Mouse (Mus musculus) central nervous system, embryonic 18 days (tissue): ENCODE measurements around the gene Wdr11. TPM values are rescaled to one million over a fixed set of nuclear protein-coding genes. Genes with fewer than 3 reads are reported as not detected.

Experiments used
- polyA plus RNA-seq: library from polyadenylated mRNA; depleted of rRNA; stranded (reverse); fragments of >200 nt; gene quantifications from 2 replicates; pipeline ENCODE4 v1.2.3, GENCODE M21; 2012; rRNA removed

Wdr11 gene
- 34.2 and 35.8 TPM in 2 replicates for polyA plus RNA-seq

GRCm38 (mm10) chr7:129591371-129592131 lies at the start of gene Wdr11:
Gene Wdr11 (plus strand): TSS chr7:129591863.

